Mouse (Mus musculus): ENCODE measurements around the gene Synj1.

GRCm38 (mm10) chr16:90966241-90966640, 44.9 kb downstream of the Synj1 start:
- TF ChIP-seq POLR2A (IDR thresholded peaks at IDR 0.05; ENCODE audit: low read depth, low read length) (no peak), CTCF (IDR thresholded peaks at IDR 0.05; ENCODE audit: borderline replicate concordance, insufficient read depth, low read length) (no peak)
